Mouse (Mus musculus) embryo, embryonic 11 days (tissue): ENCODE measurements at regions not wholly inside any gene's neighbourhood (a gene's known extent, or its start where the extent isn't known, plus 50 kb on each side); places are given as distances from the start of the nearest gene placed in this dataset.
"Not testable (repeated sequence)": the region's sequence is repeated elsewhere in the genome, so short reads cannot be mapped to it uniquely, and the experiment has no call there.

ENCODE experiments used
- DNase-seq: peaks from one replicate; pipeline ENCODE4 v3.0.0-alpha.2; 2015

GRCm38 (mm10) chr15:14253602-14254301 is 1080.3 kb upstream of the Cdh6 start:
- no peak for DNase-seq

- DNase-seq: no peak
Observed at GRCm38 (mm10) chr15:14251773-14252172, 1078.3 kb upstream of the Cdh6 start.

- no peak for DNase-seq
Observed at GRCm38 (mm10) chr15:14215236-14215635, 1041.8 kb upstream of the Cdh6 start.

GRCm38 (mm10) chr15:14214726-14215125 is 1041.3 kb upstream of the Cdh6 start:
- DNase-seq: no peak

GRCm38 (mm10) chr15:14177523-14177922 is 1004.0 kb upstream of the Cdh6 start:
- no peak for DNase-seq

- no peak for DNase-seq
Observed at GRCm38 (mm10) chr15:14137402-14137801, 963.9 kb upstream of the Cdh6 start.

GRCm38 (mm10) chr15:14123829-14124228 is 950.4 kb upstream of the Cdh6 start:
- no peak for DNase-seq

- not testable (repeated sequence) for DNase-seq
Observed at GRCm38 (mm10) chr15:14118321-14118720, 944.8 kb upstream of the Cdh6 start.

GRCm38 (mm10) chr15:14101757-14102156 is 928.3 kb upstream of the Cdh6 start:
- DNase-seq: peak; percentile 36

- peak; percentile 49 for DNase-seq
Observed at GRCm38 (mm10) chr15:14051872-14052271, 878.4 kb upstream of the Cdh6 start.
